Mouse (Mus musculus) cerebellum, adult 18-20 months (tissue): Measurements from ENCODE around the gene Wdr19.

ENCODE experiments used
- DNase-seq, 2 experiments: peaks; one replicate each; pipeline ENCODE4 v3.0.0; 2021

The Wdr19 gene

GRCm38 (mm10) chr5:65305516-65305915, 106.0 kb downstream of the Wdr19 start:
- no peak for DNase-seq

GRCm38 (mm10) chr5:65308208-65308607, 108.7 kb downstream of the Wdr19 start:
- DNase-seq, result no peak

GRCm38 (mm10) chr5:65308866-65309265, 109.4 kb downstream of the Wdr19 start:
- DNase-seq, result no peak
